Mouse (Mus musculus): ENCODE results near the gene Rhob. TPM values are rescaled to one million over a fixed set of nuclear protein-coding genes. Genes with fewer than 3 reads are reported as not detected.

Gene Rhob
- total RNA-seq (2023) = 1,000 to 10,000 TPM in 1 of 2 experiments, 100 to 1,000 TPM in 1; 955 to 1,489 TPM

GRCm38 (mm10) chr12:8499871-8500596, at the start of gene Rhob:
Gene Rhob (minus strand): TSS chr12:8500009.

Other genes with a start within 250 kb of the Rhob start
- gene Gdf7, start 198.1 kb downstream of the Rhob start, total RNA-seq (2023) = not detected
- 10 to 100 TPM; 10.9 to 11.0 TPM for gene Hs1bp3, start 186.6 kb downstream of the Rhob start, total RNA-seq (2023)
- not detected for gene Slc7a15, start 99.1 kb upstream of the Rhob start, total RNA-seq (2023)
- 100 to 1,000 TPM; 170 to 171 TPM for gene Pum2, start 174.1 kb upstream of the Rhob start, total RNA-seq (2023)